Mouse (Mus musculus): ENCODE measurements around the gene Slc44a2.
"Not testable (repeated sequence)": the region's sequence is repeated elsewhere in the genome, so short reads cannot be mapped to it uniquely, and the experiment has no call there.

Gene Slc44a2

DNA sequence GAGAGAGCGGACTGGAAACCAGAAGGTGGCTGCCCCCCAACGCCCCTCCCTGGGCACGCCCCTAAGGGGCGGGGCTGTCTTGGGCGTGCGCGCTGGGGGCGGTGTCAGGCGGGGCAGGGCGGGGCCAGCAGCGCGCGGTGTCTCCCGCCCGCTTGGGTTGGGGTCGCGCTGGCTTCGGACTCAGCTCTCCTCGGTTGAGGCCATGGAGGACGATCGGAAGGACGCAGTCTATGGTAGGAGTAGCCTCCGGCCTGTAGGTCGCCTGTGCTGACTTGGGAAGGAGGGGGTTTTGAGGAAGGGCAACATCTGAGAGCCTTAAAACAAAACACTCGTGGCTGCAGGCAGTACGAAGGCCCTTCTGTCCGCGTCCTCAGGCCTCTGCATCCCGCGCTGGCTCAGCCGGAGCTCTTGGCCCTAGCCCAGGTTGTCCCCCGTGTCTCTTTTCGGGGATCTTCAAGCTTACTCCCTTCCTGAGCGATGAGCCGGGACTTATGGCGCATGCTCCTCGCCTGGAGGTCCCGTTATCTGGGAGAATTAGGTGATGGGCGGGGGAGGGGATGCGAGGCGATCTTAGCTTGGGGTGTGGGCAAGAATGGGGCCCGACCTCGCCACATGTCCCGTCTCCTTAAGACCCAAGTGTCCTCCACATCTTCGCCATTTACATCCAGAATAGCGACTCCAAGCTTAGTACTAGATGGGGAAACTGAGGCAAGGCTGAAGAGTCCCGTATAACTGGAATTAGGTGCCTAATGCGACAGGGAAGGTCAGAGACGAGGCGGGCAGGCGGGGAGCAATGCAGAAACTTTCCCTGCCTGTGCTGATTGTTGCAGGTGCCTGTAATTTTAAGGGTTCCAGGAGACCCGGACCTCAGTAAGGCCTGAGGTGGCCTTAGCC lies at the start of gene Slc44a2:
Gene Slc44a2, plus strand, starts transcription at position 80 of the 894 bp plus-strand sequence.
- peak; percentile 95 for DNase-seq (ENCODE audit: extremely low spot score)

GRCm38 (mm10) chr9:21272391-21272790 lies 48.1 kb upstream of the Slc44a2 start:
- DNase-seq (ENCODE audit: extremely low spot score): no peak

- DNase-seq (ENCODE audit: extremely low spot score): no peak
Observed at GRCm38 (mm10) chr9:21273094-21273493, 47.4 kb upstream of the Slc44a2 start.

DNA sequence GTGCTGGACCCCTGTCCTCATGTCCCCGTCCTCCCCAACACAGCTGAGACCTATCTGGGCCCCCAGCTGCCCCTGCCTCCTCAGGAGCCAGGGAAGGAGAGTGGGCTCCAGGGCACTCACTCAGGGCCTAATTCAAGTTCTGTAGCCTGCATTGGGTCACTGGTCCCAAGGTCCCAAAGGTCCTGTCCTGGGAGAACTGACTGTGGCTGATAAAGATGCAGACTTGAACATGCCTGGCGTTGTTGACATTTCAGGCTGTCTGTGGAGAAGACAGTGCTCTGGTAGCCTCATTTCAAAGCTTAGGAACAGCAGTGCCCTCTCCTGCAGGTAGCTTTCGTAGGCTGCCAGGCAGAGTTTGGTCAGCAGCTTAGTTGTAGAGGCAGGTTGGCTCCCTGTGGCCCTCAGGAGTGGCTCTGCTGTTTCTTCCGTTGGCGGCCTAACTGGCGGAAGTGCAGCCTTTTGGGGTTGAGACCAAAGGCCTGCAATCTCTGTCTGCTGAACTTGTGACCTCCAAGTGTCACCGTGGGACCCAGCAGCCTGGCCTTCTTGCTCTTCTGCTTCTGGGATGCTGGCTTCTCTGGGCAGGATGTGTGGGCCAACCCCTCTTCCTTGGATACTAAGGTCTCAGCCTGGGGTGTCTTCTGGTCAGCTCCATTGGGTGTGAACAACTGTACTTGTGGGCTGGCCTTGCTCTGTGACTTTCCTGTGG lies 46.8 kb upstream of the Slc44a2 start:
- DNase-seq (ENCODE audit: extremely low spot score): no peak

- no peak for DNase-seq (ENCODE audit: extremely low spot score)
Observed at GRCm38 (mm10) chr9:21274336-21274735, 46.2 kb upstream of the Slc44a2 start.

- DNase-seq (ENCODE audit: extremely low spot score): no peak
Observed at GRCm38 (mm10) chr9:21275013-21275710, 45.3 kb upstream of the Slc44a2 start.

DNA sequence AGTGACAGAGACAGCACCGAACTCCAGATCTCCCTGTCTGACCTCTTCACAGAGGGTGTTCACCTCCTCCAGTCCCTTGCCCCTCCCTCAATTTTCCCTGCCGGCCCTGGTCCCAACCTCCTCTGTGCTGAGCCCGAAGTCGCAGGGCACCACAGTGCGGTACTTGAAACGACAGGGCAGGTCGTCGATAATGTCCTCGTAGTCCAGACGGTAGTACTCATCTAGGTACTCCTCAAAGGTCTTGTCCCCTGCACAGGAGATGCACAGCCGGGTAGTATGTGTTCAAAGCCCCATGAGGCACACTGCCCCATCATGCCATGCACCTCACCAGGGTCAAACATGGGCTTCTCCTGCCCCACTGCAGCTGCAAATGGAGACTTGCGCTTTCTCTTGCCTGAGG lies 44.8 kb upstream of the Slc44a2 start:
- no peak for DNase-seq (ENCODE audit: extremely low spot score)

GRCm38 (mm10) chr9:21276307-21276706 lies 44.2 kb upstream of the Slc44a2 start:
- no peak for DNase-seq (ENCODE audit: extremely low spot score)

GRCm38 (mm10) chr9:21277776-21278175 lies 42.7 kb upstream of the Slc44a2 start:
- no peak for DNase-seq (ENCODE audit: extremely low spot score)

DNA sequence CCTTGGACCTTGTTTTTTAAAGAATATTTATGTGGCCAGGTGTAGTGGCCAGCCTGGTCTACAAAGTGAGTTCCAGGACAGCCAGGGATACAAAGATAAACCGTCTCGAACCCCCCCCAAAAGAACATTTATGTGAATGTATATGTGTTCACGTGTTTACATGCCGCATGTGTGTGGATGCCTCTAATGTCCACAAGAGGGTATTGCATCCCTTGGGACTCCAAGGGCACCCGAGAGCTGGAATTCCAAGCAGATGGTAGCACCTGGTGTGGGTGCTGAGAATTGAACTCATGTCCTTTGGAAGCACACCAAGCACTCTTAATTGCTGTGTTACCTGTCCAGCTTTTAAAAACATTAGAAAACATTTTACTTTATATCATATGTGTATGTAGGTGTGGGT lies 36.9 kb upstream of the Slc44a2 start:
- no peak for DNase-seq (ENCODE audit: extremely low spot score)

- no peak for DNase-seq (ENCODE audit: extremely low spot score)
Observed at GRCm38 (mm10) chr9:21283994-21284393, 36.5 kb upstream of the Slc44a2 start.

DNA sequence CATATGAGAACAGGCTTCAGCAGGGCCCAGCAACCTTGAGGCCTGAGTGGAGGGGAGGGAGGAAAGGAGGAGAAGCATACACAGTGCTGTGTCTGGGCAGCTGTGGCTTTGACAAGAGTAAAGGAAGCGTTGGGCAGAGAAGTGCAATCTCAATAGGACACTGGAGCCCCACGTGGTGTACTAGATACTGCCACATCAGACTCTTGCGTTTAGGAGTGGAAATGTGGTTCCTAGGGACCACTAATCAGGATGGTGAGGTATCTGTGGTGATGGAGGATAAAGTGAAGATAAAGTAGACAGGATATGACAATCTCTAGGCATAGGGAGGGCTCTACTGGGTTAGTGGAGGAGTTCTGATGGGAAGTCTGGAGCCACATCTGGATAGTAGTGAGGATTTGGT lies 33.7 kb upstream of the Slc44a2 start:
- no peak for DNase-seq (ENCODE audit: extremely low spot score)

DNA sequence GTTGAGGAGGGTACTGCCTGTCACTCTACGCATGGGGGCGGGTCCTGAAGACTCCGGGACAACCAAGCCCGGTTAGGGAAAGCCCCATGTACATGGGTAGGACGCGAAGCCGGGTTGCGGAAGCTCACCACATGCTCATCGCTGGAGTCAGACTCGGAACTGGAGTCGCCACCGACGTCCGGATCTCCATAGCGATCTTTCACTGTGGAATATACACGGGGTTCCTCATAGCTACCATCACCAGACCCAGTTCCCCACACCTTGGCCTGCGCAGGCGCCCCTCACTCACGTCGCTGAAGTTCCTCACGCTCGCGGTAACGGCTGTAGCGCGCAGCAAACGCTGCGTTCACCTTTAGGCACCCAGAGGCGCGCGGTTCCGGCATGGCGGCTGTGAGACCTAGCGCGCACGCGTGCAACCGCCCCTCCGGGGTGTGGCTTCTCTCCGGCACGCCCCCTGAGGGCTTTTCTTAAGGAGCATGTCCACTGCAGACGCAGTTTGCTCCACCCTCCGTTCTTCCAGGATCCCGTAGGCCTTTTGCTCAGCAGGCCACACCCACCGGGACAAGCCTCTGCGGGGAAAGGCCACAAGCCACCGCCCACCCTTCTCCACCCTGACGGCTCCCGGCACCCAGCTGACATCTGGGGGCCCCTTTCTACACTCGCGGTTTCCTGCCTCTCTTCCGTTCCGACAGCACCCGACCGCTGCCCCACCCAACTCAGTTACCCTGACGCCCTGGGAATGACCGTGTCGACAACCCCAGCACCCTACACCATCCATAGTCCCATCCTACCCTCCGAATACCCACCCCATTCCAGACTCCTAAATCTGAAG lies 32.7 kb upstream of the Slc44a2 start, which contains the start of gene Kri1:
Gene Kri1, minus strand, starts transcription at position 399 of the 832 bp plus-strand sequence.
- DNase-seq (ENCODE audit: extremely low spot score): peak; percentile 93

- no peak for DNase-seq (ENCODE audit: extremely low spot score)
Observed at GRCm38 (mm10) chr9:21288404-21289336, 31.8 kb upstream of the Slc44a2 start.

DNA sequence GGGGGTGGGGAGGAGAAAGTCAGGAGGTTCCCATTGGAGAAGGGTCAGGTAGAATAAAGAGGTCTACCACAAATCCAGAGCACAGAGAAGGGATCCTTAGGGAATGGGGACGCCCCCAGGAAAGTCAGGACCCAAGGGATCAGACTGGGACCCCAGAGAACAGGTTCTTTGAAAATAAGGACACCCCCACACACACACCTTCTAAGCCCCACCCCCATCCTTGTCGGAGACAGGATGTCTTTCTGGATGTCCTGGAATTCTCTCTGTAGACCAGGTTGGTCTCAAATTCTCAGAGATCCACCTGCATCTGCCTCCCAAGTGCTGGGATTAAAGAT lies 31.2 kb upstream of the Slc44a2 start:
- no peak for DNase-seq (ENCODE audit: extremely low spot score)

DNA sequence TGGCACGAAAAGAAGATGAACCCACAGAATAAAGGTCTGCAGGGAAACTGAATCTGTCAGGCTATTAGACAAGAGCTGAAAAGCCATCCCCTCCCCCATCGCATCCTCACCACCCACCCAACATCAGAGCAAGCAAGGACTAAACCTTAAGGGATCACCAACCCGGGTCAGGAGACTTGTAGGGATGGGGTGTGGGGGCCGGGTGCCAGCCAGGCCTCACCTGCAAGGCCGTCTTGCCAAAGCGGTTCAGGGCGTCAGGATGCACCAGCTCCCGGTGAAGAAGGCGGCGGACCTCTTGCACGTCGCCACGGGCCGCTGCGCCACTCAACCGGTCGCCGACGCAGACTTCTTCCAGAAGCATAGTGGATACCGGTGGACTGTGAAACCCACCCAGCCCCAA lies 29.9 kb upstream of the Slc44a2 start:
- DNase-seq (ENCODE audit: extremely low spot score): no peak

DNA sequence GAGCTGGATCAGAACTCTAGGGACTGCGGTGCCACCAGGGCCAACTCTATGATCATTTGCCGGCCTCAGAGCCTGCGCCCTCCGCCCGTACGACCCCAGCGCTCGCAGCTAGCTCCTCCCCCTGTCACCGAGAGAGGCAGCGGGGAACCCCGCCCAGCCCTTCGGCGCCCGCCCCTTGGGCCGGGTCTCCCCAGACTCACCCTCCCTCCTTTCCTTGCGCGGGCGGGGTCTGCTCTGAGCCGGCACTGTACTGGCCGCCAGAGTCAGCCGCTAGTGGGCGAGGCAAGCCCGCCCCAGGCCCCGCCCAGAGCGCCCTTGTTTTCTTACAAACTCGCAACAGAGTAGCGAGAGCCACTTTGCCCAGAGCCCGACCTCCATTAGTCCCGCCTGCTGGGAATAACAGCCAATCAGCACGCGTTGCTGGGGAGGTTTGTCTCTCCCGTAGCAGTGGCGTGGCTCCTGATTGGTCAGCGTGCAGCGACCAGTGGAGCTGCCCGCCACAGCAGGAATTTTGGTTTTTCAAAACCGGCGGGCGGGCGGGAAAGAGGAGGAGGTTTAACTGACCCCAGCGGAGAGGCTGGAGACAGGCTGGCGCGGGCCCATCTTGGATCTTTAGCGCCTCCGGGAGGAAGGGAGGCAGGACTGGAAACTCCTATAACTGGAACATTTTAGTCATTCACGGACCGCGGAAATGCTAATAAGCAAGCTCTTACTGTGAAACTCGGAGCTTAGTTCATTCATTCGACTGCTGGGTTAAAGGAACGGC lies 29.3 kb upstream of the Slc44a2 start, which contains the start of gene Cdkn2d:
Gene Cdkn2d, minus strand, starts transcription at position 386 of the 766 bp plus-strand sequence.
- peak; percentile 100 for DNase-seq (ENCODE audit: extremely low spot score)

- DNase-seq (ENCODE audit: extremely low spot score): not testable (repeated sequence)
Observed at GRCm38 (mm10) chr9:21291868-21292267, 28.6 kb upstream of the Slc44a2 start.

GRCm38 (mm10) chr9:21292271-21292670 lies 28.2 kb upstream of the Slc44a2 start:
- DNase-seq (ENCODE audit: extremely low spot score): no peak
